Mouse (Mus musculus): Measurements from ENCODE around the gene Amn1. TPM values are rescaled to one million over a fixed set of nuclear protein-coding genes. Genes with fewer than 3 reads are reported as not detected.

The Amn1 gene
- 38.8 TPM for polyA plus RNA-seq (2014; fragmentation: Illumina TruSeq; extraction: RNeasy Lipid Tissue Mini Kit (QIAGEN cat#74804); ENCODE audit: low read depth, low replicate concordance)

GRCm38 (mm10) chr6:149188041-149188924 lies at the start of gene Amn1:
Gene Amn1 (minus strand): TSS chr6:149188712.

GRCm38 (mm10) chr6:149139471-149139870 lies 49.0 kb downstream of the Amn1 start, which contains the start of gene Etfbkmt:
Gene Etfbkmt (plus strand): TSS chr6:149139849.

GRCm38 (mm10) chr6:149129870-149130269 lies 58.6 kb downstream of the Amn1 start, which contains the start of gene Gm10203:
Gene Gm10203 (plus strand): TSS chr6:149130170.

Other genes starting within 250 kb of the Amn1 start
- 24.7 TPM for gene Sinhcaf, start 242.2 kb downstream of the Amn1 start, polyA plus RNA-seq (2014; fragmentation: Illumina TruSeq; extraction: RNeasy Lipid Tissue Mini Kit (QIAGEN cat#74804); ENCODE audit: low read depth, low replicate concordance)
- 24.5 TPM for gene Dennd5b, start 87.0 kb downstream of the Amn1 start, polyA plus RNA-seq (2014; fragmentation: Illumina TruSeq; extraction: RNeasy Lipid Tissue Mini Kit (QIAGEN cat#74804); ENCODE audit: low read depth, low replicate concordance)
- not detected for gene Gm10203, start 58.5 kb downstream of the Amn1 start, polyA plus RNA-seq (2014; fragmentation: Illumina TruSeq; extraction: RNeasy Lipid Tissue Mini Kit (QIAGEN cat#74804); ENCODE audit: low read depth, low replicate concordance)
- 38.7 TPM for gene Etfbkmt, start 48.9 kb downstream of the Amn1 start, polyA plus RNA-seq (2014; fragmentation: Illumina TruSeq; extraction: RNeasy Lipid Tissue Mini Kit (QIAGEN cat#74804); ENCODE audit: low read depth, low replicate concordance)
- gene Resf1, start 120.7 kb upstream of the Amn1 start, polyA plus RNA-seq (2014; fragmentation: Illumina TruSeq; extraction: RNeasy Lipid Tissue Mini Kit (QIAGEN cat#74804); ENCODE audit: low read depth, low replicate concordance), result 61.8 TPM
- gene Bicd1, start 220.2 kb upstream of the Amn1 start, polyA plus RNA-seq (2014; fragmentation: Illumina TruSeq; extraction: RNeasy Lipid Tissue Mini Kit (QIAGEN cat#74804); ENCODE audit: low read depth, low replicate concordance), result 13.9 TPM